Mouse (Mus musculus) lung, adult 10 weeks (tissue): ENCODE data around the gene Zfp3. TPM values are rescaled to one million over a fixed set of nuclear protein-coding genes. Genes with fewer than 3 reads are reported as not detected.

Experiments
- polyA plus RNA-seq: library from polyadenylated mRNA; stranded (reverse); fragments of 350-450 nt; fragmentation: Illumina TruSeq; extraction: RNeasy Lipid Tissue Mini Kit (QIAGEN cat#74804); gene quantifications from one replicate; pipeline ENCODE4 v1.2.3, GENCODE M21; 2014; ENCODE audit warnings: low read depth, low replicate concordance; ENCODE audit not compliant: insufficient read depth

Gene Zfp3
- polyA plus RNA-seq, result 1.7 TPM

DNA sequence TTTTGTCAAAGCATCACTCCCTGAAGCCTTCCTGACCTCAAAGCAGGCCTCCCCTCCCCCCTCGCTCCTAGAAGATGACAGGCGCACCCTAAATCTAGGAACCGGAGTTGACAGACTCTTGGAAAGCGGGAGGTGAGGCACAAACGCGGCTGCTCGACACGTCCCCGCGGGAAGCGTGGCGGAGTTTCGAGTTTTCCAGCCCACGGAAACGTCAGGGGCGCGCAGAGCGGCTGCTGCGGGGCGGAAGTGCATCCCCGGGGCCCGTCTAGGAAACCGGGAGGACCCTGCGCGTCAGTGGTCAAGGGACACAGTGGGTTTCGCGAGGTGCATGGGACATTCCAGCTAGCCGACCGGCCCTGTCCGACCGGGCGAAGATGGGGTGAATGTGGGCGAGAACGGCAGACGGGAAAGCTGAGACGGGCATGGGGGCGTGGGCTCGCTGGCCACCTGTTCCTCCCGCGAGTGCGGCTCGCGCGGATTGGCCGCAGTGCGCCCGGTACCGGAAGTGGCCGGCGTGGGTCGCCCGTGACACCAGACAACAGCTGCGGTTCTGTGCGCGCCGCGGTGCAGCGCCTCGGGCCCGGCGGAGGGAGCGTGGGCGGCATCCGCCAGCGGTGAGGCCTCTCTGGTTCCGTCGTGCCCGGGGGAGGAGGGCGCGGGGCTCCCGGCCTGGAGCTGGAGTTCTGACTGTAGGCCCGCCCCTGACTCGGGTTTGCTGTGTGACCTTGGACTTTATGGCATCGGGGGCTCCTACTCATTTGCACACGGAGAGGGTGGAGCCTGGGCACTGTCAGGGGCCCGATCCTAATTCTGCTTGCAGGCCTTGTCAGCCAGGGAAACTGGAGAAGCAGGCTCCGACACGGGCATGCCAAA lies at the start of gene Zfp3:
Gene Zfp3 (plus strand): TSS at position 274 of the 873 bp plus-strand sequence.

DNA sequence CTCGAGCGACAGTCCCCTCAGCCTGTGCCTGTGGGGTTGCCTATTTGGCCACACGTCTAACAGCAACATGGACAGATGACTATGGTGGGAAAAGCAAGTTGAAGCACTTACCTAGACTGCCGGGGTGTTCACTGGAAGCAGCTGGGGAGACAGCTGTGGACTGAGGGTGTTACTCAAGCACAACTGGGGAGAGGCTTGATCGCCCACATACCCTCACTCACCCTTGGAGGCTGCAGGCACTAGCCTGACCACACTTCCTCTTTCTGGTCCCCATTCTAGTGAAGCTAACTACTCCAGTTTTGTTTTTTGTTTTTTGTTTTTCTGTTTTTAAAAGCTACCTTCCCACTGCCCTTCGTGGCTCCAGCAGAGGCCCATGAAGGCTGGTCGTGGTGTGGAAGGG lies 48.4 kb downstream of the Zfp3 start, which contains the start of gene Scimp:
Gene Scimp (minus strand): TSS at position 222 of the 400 bp plus-strand sequence.

Other genes with a start within 250 kb of the Zfp3 start
- 0.55 TPM for gene Vmo1, start 249.6 kb upstream of the Zfp3 start, polyA plus RNA-seq
- gene Gltpd2, start 245.0 kb upstream of the Zfp3 start, polyA plus RNA-seq, result not detected
- 296 TPM for gene Psmb6, start 238.8 kb upstream of the Zfp3 start, polyA plus RNA-seq
- not detected for gene Gm40193, start 231.3 kb upstream of the Zfp3 start, polyA plus RNA-seq
- 9.6 TPM for gene Pld2, start 224.1 kb upstream of the Zfp3 start, polyA plus RNA-seq
- 24.0 TPM for gene Mink1, start 201.3 kb upstream of the Zfp3 start, polyA plus RNA-seq
- not detected for gene 4930544D05Rik, start 148.4 kb upstream of the Zfp3 start, polyA plus RNA-seq
- 0.14 TPM for gene Chrne, start 145.0 kb upstream of the Zfp3 start, polyA plus RNA-seq
- gene Gp1ba, start 125.1 kb upstream of the Zfp3 start, polyA plus RNA-seq, result 0.30 TPM
- 71.5 TPM for gene Rnf167, start 117.0 kb upstream of the Zfp3 start, polyA plus RNA-seq
- 77.2 TPM for gene Slc25a11, start 116.7 kb upstream of the Zfp3 start, polyA plus RNA-seq
- 578 TPM for gene Pfn1, start 109.6 kb upstream of the Zfp3 start, polyA plus RNA-seq
- gene Eno3, start 107.0 kb upstream of the Zfp3 start, polyA plus RNA-seq, result 26.5 TPM
- 78.5 TPM for gene Spag7, start 94.8 kb upstream of the Zfp3 start, polyA plus RNA-seq
- 9.8 TPM for gene Camta2, start 76.1 kb upstream of the Zfp3 start, polyA plus RNA-seq
- 2.0 TPM for gene Inca1, start 64.1 kb upstream of the Zfp3 start, polyA plus RNA-seq
- gene Kif1c, start 63.7 kb upstream of the Zfp3 start, polyA plus RNA-seq, result 56.7 TPM
- gene Scimp, start 48.4 kb downstream of the Zfp3 start, polyA plus RNA-seq, result 6.1 TPM
- 11.3 TPM for gene Rabep1, start 80.6 kb downstream of the Zfp3 start, polyA plus RNA-seq
- 33.3 TPM for gene Nup88, start 205.8 kb downstream of the Zfp3 start, polyA plus RNA-seq
- gene Rpain, start 206.0 kb downstream of the Zfp3 start, polyA plus RNA-seq, result 37.5 TPM
- 50.9 TPM for gene C1qbp, start 218.8 kb downstream of the Zfp3 start, polyA plus RNA-seq
- 4.4 TPM for gene Dhx33, start 240.2 kb downstream of the Zfp3 start, polyA plus RNA-seq